Mouse (Mus musculus): ENCODE measurements around the gene Tmem203. TPM values are rescaled to one million over a fixed set of nuclear protein-coding genes. Genes with fewer than 3 reads are reported as not detected.
A peak's percentile ranks its signal among the peaks of the same experiment; 100 is the strongest.

Gene Tmem203
- polyA plus RNA-seq, 1 experiment: 26.4 TPM

GRCm38 (mm10) chr2:25224766-25225752 is 30.2 kb upstream of the Tmem203 start:
- DNase-seq (ENCODE audit: low read depth): peak; percentile 100
- TF ChIP-seq CTCF (IDR thresholded peaks at IDR 0.05; ENCODE audit: borderline replicate concordance, extremely low read depth, insufficient read depth, insufficient read length): no peak
- peak; percentile 82; the same call in 1 of the 2 replicates for TF ChIP-seq POLR2A (IDR thresholded peaks at IDR 0.05; ENCODE audit: borderline replicate concordance, extremely low read depth, insufficient read depth, insufficient read length, poor library complexity, severe bottlenecking)

DNA sequence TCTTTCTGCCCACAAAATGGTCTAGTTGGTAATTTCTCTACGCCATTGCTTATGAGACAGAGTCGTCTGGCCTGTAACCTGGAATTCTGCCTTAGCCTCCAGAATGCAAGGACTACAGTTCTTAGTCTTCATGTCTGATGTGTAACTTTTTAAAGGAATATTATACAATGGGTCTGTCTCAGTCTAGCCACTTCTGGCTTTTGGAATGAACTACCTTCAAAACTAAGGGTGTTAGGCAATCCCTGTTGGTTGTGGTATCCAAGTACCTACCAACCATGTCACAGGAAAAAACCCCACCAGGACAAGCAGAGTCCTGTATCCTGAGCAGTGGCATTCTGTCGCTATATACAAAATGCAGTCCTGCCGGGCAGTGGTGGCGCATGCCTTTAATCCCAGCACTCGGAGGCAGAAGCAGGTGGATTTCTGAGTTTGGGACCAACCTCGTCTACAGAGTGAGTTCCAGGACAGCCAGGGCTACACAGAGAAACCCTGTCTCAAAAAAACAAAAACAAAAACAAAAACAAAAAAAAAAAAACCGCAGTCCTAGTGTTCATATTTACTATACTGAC is 29.3 kb upstream of the Tmem203 start:
- no peak for DNase-seq (ENCODE audit: low read depth)
- no peak for TF ChIP-seq POLR2A (IDR thresholded peaks at IDR 0.05; ENCODE audit: borderline replicate concordance, extremely low read depth, insufficient read depth, insufficient read length, poor library complexity, severe bottlenecking)
- TF ChIP-seq CTCF (IDR thresholded peaks at IDR 0.05; ENCODE audit: borderline replicate concordance, extremely low read depth, insufficient read depth, insufficient read length): no peak

DNA sequence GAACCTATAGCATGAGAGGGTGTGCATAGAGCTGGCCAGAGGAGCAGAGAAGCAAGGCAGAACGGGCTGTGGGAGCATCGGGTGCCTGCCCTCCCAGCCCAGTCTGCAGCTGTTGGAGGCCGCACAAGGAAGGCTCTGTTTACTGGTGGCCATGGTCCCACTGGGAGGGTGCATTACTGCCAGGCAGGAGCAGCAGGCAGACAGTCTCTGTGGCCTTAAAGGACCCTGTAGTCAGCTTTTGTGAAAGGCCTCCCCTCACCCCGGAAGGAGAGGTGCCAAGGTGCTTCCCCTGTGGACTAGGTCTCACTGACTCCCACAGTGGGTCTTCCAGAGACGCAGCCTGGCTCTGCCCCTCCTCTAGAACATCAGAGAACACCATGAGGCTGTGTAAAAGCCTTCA is 28.4 kb upstream of the Tmem203 start:
- no peak for DNase-seq (ENCODE audit: low read depth)
- TF ChIP-seq CTCF (IDR thresholded peaks at IDR 0.05; ENCODE audit: borderline replicate concordance, extremely low read depth, insufficient read depth, insufficient read length): no peak
- no peak for TF ChIP-seq POLR2A (IDR thresholded peaks at IDR 0.05; ENCODE audit: borderline replicate concordance, extremely low read depth, insufficient read depth, insufficient read length, poor library complexity, severe bottlenecking)

DNA sequence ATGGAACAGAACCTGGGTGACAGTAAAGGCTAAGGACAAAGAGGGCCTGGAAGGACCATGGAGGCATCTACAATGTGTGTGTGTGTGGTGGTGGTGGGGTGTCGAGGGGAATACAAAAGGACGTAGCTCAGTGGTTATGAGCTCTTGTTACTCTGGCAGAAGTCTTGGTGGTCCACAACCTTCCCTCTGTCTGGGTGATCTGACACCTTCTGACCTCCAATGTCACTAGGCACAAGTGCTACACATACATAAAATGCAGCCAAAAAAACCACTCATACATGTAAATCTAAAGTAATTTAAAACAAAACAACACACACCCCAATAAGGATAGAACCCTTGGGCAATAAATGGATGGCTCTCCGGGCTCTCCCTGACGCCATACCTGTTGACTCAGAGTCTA is 27.8 kb upstream of the Tmem203 start:
- TF ChIP-seq CTCF (IDR thresholded peaks at IDR 0.05; ENCODE audit: borderline replicate concordance, extremely low read depth, insufficient read depth, insufficient read length) (no peak), POLR2A (IDR thresholded peaks at IDR 0.05; ENCODE audit: borderline replicate concordance, extremely low read depth, insufficient read depth, insufficient read length, poor library complexity, severe bottlenecking) (no peak)

DNA sequence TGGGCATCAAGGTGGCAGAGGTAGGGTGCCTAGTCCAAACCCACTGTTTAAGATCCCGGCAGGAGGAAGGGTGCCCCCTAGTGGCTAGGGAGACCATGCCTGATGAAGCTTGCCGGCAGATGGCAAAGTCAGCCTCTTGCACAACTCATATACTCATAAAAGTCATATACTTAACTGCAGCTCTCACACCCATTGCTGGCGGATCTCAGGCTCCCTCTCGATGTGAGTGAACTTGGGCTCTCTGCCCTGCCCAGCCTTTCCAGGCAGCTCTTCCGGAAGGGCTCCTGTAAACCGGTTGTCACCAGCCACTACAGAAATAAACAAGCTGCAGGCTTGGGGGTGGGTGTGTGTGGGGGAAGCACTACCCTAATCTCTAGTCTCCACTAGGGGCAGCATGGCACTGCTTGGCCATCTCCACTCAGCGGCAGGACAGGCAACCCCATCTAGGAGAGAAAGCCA is 26.8 kb upstream of the Tmem203 start:
- DNase-seq (ENCODE audit: low read depth): peak; percentile 93
- TF ChIP-seq POLR2A (IDR thresholded peaks at IDR 0.05; ENCODE audit: borderline replicate concordance, extremely low read depth, insufficient read depth, insufficient read length, poor library complexity, severe bottlenecking) (no peak), CTCF (IDR thresholded peaks at IDR 0.05; ENCODE audit: borderline replicate concordance, extremely low read depth, insufficient read depth, insufficient read length) (peak; percentile 83)

More for the DNA sequence above, 27.8 kb upstream of the Tmem203 start:
- no peak for DNase-seq (ENCODE audit: low read depth)

GRCm38 (mm10) chr2:25228995-25229530 is 26.2 kb upstream of the Tmem203 start:
- TF ChIP-seq POLR2A (IDR thresholded peaks at IDR 0.05; ENCODE audit: borderline replicate concordance, extremely low read depth, insufficient read depth, insufficient read length, poor library complexity, severe bottlenecking) (no peak), CTCF (IDR thresholded peaks at IDR 0.05; ENCODE audit: borderline replicate concordance, extremely low read depth, insufficient read depth, insufficient read length) (no peak)
- no peak for DNase-seq (ENCODE audit: low read depth)

DNA sequence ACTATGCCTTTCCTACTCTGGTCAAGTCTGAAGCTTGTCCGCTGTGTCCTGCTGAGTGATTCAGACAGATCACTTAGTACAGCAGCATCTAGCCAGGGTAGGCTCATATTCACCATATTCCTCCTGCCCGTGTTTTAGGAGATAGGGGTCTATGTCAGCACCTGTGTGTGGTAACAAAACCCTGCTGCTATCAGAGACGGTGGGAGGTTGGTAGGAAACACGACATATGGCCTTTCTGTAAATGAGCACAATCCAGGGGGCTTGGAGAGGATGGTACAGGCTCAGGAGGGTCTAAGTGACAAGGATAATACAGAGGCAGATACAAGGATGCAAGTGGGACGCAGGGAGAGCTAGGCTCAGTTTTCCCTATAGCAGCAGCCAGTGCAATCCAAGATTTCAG is 25.7 kb upstream of the Tmem203 start:
- TF ChIP-seq POLR2A (IDR thresholded peaks at IDR 0.05; ENCODE audit: borderline replicate concordance, extremely low read depth, insufficient read depth, insufficient read length, poor library complexity, severe bottlenecking) (no peak), CTCF (IDR thresholded peaks at IDR 0.05; ENCODE audit: borderline replicate concordance, extremely low read depth, insufficient read depth, insufficient read length) (no peak)
- no peak for DNase-seq (ENCODE audit: low read depth)

DNA sequence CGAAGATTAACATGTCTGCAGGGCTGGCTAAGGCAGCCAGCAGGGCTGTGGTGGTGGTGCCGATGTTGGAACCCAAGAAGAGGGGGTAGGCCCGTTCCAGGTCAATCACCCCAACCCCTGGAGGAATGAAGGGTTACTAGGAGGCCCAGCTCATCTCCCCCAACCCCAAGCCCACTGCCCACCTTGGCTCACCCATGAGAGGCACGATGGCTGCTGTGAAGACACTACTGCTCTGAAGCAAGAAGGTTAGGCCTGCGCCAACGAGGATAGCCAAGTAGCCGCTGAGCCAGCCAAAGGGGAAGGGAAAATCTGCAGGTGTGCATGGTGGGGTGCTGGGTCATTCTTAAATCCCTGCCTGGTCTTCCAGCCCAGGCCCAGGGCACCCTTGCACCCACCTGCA is 24.7 kb upstream of the Tmem203 start:
- no peak for TF ChIP-seq POLR2A (IDR thresholded peaks at IDR 0.05; ENCODE audit: borderline replicate concordance, extremely low read depth, insufficient read depth, insufficient read length, poor library complexity, severe bottlenecking)
- no peak for TF ChIP-seq CTCF (IDR thresholded peaks at IDR 0.05; ENCODE audit: borderline replicate concordance, extremely low read depth, insufficient read depth, insufficient read length)
- DNase-seq (ENCODE audit: low read depth): no peak

DNA sequence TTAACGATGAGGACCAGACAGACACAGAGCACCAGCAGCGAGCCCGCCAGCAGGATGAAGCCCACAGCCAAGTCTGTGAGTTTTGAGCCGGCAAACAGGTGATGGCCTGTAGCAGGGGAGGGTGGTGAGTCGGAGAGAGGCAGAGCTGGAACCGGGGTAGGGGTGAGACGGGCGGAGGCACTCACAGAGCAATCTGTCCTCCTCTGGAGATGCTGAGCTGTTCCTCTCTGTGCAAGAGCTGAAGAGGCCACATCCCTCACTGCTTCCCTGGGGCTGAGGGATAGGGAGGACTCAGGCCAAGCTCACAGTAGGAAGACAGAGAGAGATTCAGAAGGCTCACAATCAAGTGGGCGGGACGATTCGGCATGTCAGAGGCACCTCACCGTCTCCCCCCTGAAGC is 24.2 kb upstream of the Tmem203 start:
- TF ChIP-seq POLR2A (IDR thresholded peaks at IDR 0.05; ENCODE audit: borderline replicate concordance, extremely low read depth, insufficient read depth, insufficient read length, poor library complexity, severe bottlenecking) (no peak), CTCF (IDR thresholded peaks at IDR 0.05; ENCODE audit: borderline replicate concordance, extremely low read depth, insufficient read depth, insufficient read length) (no peak)
- no peak for DNase-seq (ENCODE audit: low read depth)

DNA sequence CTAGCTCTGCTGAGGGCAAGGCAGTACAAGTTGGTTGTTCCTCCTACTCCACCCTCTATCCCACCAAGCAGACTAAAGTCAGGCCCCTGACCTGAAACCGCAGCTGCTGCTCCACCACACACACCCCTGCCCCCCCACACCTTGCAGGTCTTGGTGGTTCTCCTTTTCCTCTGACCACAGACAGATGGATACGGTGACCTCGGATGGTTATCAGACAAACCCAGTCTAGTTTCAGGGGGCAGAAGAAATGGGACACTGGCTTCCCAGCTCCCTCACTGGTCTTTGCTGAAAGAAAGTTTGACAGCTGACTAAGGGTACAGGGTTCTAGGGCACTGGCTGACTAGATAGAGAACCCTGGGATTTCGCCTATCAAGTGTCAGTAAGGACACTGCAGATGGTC is 21.8 kb upstream of the Tmem203 start:
- DNase-seq (ENCODE audit: low read depth): no peak
- TF ChIP-seq POLR2A (IDR thresholded peaks at IDR 0.05; ENCODE audit: borderline replicate concordance, extremely low read depth, insufficient read depth, insufficient read length, poor library complexity, severe bottlenecking) (no peak), CTCF (IDR thresholded peaks at IDR 0.05; ENCODE audit: borderline replicate concordance, extremely low read depth, insufficient read depth, insufficient read length) (no peak)

- DNase-seq (ENCODE audit: low read depth): no peak
- TF ChIP-seq CTCF (IDR thresholded peaks at IDR 0.05; ENCODE audit: borderline replicate concordance, extremely low read depth, insufficient read depth, insufficient read length): no peak
- TF ChIP-seq POLR2A (IDR thresholded peaks at IDR 0.05; ENCODE audit: borderline replicate concordance, extremely low read depth, insufficient read depth, insufficient read length, poor library complexity, severe bottlenecking): no peak
Observed at GRCm38 (mm10) chr2:25234050-25234449, 21.2 kb upstream of the Tmem203 start, which contains the start of gene Slc34a3. Slc34a3 (minus strand) TSS chr2:25234364.
